Mouse (Mus musculus) stomach, embryonic 15.5 days (tissue): ENCODE data around the gene Tmem37. TPM values are rescaled to one million over a fixed set of nuclear protein-coding genes. Genes with fewer than 3 reads are reported as not detected.

Experiments
- ATAC-seq: fragments of 200-750 bp; cut with Nextera tagmentation; 2 replicates; pipeline ENCODE4 v1.8.0; 2017; ENCODE audit warnings: low read depth, moderate number of reproducible peaks, moderate TSS enrichment; ENCODE audit not compliant: insufficient read depth, low FRiP score
- H3K27ac ChIP-seq: fragments of 300-500 bp; sonication (generic); 2 replicates; pipeline ENCODE4 v1.5.1; 2015; ENCODE audit warnings: mild to moderate bottlenecking, inconsistent platforms
- H3K27me3 ChIP-seq: fragments of 300-500 bp; sonication (generic); replicated peaks from 2 replicates; pipeline ENCODE4 v1.6.1; 2015; ENCODE audit warnings: inconsistent platforms
- H3K36me3 ChIP-seq: fragments of 300-500 bp; sonication (generic); 2 replicates; pipeline ENCODE4 v1.6.1; 2015; ENCODE audit warnings: inconsistent platforms
- H3K4me1 ChIP-seq: fragments of 300-500 bp; sonication (generic); 2 replicates; pipeline ENCODE4 v1.6.1; 2015; ENCODE audit warnings: inconsistent platforms
- H3K4me2 ChIP-seq: fragments of 300-500 bp; sonication (generic); 2 replicates; pipeline ENCODE4 v1.6.1; 2015; ENCODE audit warnings: mild to moderate bottlenecking, inconsistent platforms
- H3K4me3 ChIP-seq: fragments of 300-500 bp; sonication (generic); replicated peaks from 2 replicates; pipeline ENCODE4 v1.5.1; 2015; ENCODE audit warnings: inconsistent platforms
- H3K9ac ChIP-seq: fragments of 300-500 bp; sonication (generic); 2 replicates; pipeline ENCODE4 v1.6.1; 2015; ENCODE audit warnings: inconsistent platforms
- H3K9me3 ChIP-seq: fragments of 300-500 bp; sonication (generic); 2 replicates; pipeline ENCODE4 v1.6.1; 2016; ENCODE audit warnings: inconsistent platforms
- WGBS: fragments of 180-500 bp; shearing (Covaris S2); methylation state at CpG from one replicate; pipeline ENCODE4 v1.1.7; 2015; 5-methylcytosine and 5-hydroxymethylcytosine counted together
- polyA plus RNA-seq: library from polyadenylated mRNA; unstranded; fragments of >200 nt; fragmentation: Nextera tagmentation; extraction: Ambion mirVana; gene quantifications from 2 replicates; pipeline ENCODE4 v1.2.1, GENCODE M21; 2015

The Tmem37 gene
- polyA plus RNA-seq, 1 experiment from 2014 or later, result 23.9 TPM

DNA sequence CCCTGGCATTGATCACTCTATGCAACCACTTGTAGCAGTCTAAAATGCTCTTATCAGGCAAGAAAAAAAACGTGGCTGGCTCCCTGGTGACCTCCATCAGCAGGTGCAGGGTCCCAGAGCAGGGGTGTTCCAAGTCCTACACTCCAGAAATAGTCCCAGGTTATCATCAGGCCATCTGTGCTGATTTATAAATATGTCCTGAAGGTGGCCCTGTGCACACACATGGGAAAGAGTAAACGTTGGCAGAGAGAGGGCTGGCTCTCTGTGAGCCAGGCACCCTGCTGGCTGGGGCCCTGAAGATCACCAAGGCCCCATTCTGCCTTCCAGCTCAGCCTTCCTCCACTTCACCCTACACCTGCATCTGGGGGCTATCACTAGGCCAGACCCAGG is 48.8 kb downstream of the Tmem37 start:
- Histone ChIP-seq H3K4me1 (no peaks in the 10 kb centered on the region), H3K36me3 (no peaks in the 10 kb centered on the region), H3K4me3 (no peak overlapping the region), H3K9ac (no peak overlapping the region), H3K4me2 (no peak overlapping the region), H3K27me3 (no peaks in the 10 kb centered on the region), H3K27ac (no peak overlapping the region), H3K9me3 (no peaks in the 10 kb centered on the region)
- WGBS, result 11% methylated on average over 2 of the region's 2 CpGs
- ATAC-seq, result peak; percentile 74

DNA sequence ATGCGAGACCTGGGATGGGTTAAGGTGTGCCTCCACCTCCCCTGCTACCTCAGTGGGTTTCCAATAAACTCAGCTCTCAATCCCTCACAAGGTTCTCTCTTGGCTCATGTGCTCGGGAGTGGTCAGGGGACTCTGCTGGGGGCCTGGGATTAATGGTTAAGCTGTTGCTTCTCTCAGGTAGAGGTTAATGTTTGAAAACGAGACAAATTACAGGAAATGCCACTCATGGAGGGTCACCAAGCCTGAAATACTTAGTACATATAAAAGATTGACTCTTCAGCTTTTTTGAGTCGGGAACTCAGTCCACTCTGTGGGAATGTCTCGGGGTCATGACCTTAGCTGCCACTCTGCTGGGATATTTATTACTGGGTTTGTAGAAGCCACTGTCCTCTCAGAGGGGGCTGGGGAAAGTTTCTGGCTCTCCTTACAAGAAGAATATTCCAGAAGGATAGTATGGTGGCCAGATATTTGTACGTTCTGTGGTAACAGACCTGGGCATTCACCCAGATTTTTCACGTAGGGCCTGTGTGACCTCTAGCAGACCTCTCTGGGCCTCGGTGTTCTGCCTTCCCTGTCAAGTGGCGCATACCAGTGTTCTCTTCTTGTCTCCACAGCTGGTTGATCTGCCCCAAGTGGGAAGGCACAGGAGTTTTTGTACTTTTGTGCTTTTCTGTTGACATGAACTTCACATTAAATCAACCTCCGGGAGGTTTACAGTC is 49.4 kb downstream of the Tmem37 start:
- Histone ChIP-seq H3K9ac (no peak overlapping the region), H3K27ac (peak overlapping the region; percentile 51; the same call in 1 of the 2 replicates), H3K9me3 (no peaks in the 10 kb centered on the region), H3K27me3 (no peaks in the 10 kb centered on the region), H3K4me1 (no peaks in the 10 kb centered on the region), H3K36me3 (no peaks in the 10 kb centered on the region), H3K4me3 (no peak overlapping the region), H3K4me2 (no peak overlapping the region)
- no peak for ATAC-seq
- 37% methylated on average over 10 of the region's 10 CpGs for WGBS

DNA sequence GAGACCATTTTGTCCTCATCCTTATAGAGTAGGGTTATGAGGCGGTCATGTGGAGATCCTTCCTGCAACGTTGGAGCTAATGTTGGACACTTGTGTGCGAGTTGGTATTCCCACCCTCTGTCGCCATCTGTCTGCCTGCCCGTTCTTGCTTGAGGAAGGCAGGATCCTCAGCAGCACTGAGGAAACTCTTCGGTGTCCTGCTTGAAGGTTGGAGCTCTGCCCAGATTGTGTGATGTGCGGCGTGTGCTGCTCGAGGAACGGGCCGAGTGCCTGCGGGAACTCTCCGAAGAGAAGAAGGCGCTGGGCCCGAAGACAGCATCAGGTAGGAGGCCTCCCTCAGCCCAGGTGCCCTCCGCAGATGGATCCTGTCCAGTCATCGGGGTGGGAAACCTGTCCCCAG is 51.9 kb downstream of the Tmem37 start:
- no peaks in the 10 kb centered on the region for H3K4me1 ChIP-seq
- no peak for ATAC-seq
- H3K27me3 ChIP-seq, result no peaks in the 10 kb centered on the region
- no peak overlapping the region for H3K4me2 ChIP-seq
- no peaks in the 10 kb centered on the region for H3K36me3 ChIP-seq
- H3K9ac ChIP-seq, result no peak overlapping the region
- H3K9me3 ChIP-seq, result no peaks in the 10 kb centered on the region
- no peak overlapping the region for H3K27ac ChIP-seq
- H3K4me3 ChIP-seq, result no peak overlapping the region
- WGBS, result 81% methylated on average over 17 of the region's 17 CpGs

DNA sequence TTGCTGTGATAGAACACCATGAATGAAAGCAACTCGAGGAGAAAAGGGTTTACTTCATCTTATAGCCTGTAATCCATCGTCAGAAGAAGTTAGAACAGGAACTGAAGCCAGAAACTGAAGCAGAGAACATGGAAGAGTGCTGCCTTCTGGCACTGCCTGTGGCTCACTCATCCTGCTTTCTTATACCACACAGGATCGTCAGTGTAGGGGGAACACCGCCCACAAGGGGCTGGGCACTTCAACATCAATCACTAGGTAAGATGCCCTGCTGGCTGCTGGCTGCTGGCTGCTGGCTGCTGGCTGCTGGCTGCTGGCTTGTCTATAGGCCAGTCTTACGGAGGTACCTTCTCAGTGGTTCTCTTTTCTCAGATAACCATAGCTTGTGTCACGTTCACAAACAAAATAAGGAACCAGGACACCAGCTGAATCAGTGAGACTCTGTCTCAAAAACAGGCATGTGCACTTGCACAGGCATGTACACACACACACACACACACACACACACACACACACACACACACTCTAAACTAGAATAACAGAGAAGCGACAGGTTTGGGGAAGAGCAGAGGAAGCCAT is 53.5 kb downstream of the Tmem37 start:
- H3K4me2 ChIP-seq, result no peak overlapping the region
- ATAC-seq, result no peak
- WGBS, result 61% methylated on average over 7 of the region's 7 CpGs
- no peaks in the 10 kb centered on the region for H3K4me1 ChIP-seq
- no peak overlapping the region for H3K4me3 ChIP-seq
- no peaks in the 10 kb centered on the region for H3K9me3 ChIP-seq
- no peaks in the 10 kb centered on the region for H3K36me3 ChIP-seq
- no peak overlapping the region for H3K9ac ChIP-seq
- no peaks in the 10 kb centered on the region for H3K27me3 ChIP-seq
- H3K27ac ChIP-seq, result no peak overlapping the region

DNA sequence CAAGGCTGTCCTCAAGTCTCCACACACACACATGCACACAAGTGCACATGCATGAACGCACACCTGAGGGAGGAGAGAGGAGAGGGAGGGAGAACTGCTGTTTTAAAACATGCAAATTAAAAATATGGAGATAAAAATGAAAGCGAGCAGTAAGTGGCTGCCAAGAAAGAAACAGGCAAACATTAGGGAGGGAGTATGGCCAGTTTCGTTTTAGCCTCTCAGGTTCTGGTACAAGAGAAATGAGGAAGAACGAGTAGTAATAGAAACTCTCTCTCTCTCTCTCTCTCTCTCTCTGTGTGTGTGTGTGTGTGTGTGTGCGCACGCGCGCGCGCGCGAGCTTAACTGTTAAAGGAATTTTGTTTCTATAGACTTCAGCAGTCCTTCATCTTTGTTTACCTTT is 54.4 kb downstream of the Tmem37 start:
- Histone ChIP-seq H3K36me3 (no peaks in the 10 kb centered on the region), H3K4me2 (no peak overlapping the region), H3K4me3 (no peak overlapping the region), H3K27ac (no peak overlapping the region), H3K9ac (no peak overlapping the region), H3K4me1 (no peaks in the 10 kb centered on the region), H3K27me3 (no peaks in the 10 kb centered on the region), H3K9me3 (no peaks in the 10 kb centered on the region)
- WGBS, result 87% methylated on average over 12 of the region's 12 CpGs
- ATAC-seq, result no peak

DNA sequence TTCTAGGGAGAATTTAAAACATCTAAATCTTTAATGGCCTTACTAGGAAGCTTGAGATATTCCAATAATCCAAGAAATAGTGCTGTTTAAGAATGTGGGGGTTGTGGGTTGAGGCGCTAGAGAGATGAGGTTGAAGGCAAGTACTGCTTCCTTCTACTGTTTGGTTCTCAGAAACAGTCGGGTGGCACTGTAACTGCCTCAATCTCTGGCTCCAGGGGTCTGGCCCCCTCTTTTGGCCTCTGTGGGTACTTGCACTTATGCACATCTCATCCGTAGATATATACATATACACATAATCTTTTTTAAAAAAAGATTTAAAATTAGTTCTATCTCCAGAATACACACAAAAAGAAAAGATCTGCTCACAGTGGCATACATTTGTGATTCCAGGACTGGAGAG is 55.0 kb downstream of the Tmem37 start:
- Histone ChIP-seq H3K4me2 (no peak overlapping the region), H3K9me3 (no peaks in the 10 kb centered on the region), H3K36me3 (no peaks in the 10 kb centered on the region), H3K4me1 (no peaks in the 10 kb centered on the region), H3K27ac (no peak overlapping the region), H3K4me3 (no peak overlapping the region), H3K9ac (no peak overlapping the region), H3K27me3 (no peaks in the 10 kb centered on the region)
- no peak for ATAC-seq
- 65% methylated on average over 3 of the region's 3 CpGs for WGBS

Other genes starting within 250 kb of the Tmem37 start
- gene Ptpn4, start 236.5 kb downstream of the Tmem37 start, polyA plus RNA-seq, result 5.5 and 6.4 TPM in 2 replicates
- 5.8 and 6.0 TPM in 2 replicates for gene Tmem177, start 160.9 kb downstream of the Tmem37 start, polyA plus RNA-seq
- gene Cfap221, start 76.8 kb downstream of the Tmem37 start, polyA plus RNA-seq, result 0.24 TPM in 1 of 2 replicates, not detected in the other
- 0.98 and 1.3 TPM in 2 replicates for gene Sctr, start 67.2 kb downstream of the Tmem37 start, polyA plus RNA-seq
- gene Dbi, start 47.0 kb upstream of the Tmem37 start, polyA plus RNA-seq, result 895 and 902 TPM in 2 replicates
- gene 3110009E18Rik, start 47.1 kb upstream of the Tmem37 start, polyA plus RNA-seq, result 16.6 and 17.8 TPM in 2 replicates
- gene Steap3, start 198.6 kb upstream of the Tmem37 start, polyA plus RNA-seq, result 4.9 and 7.3 TPM in 2 replicates